Mouse (Mus musculus) c-Kit-positive CD71-negative TER-119-negative erythroid progenitor cells, embryonic 14.5 days (primary cell): ENCODE results near the gene Capn8.

Source experiments
- DNase-seq: peaks from one replicate; pipeline ENCODE4 v3.0.0-alpha.2; 2013; ENCODE audit warnings: low read depth

Gene Capn8

GRCm38 (mm10) chr1:182550761-182551160 lies 14.0 kb upstream of the Capn8 start:
- no peak for DNase-seq

DNA sequence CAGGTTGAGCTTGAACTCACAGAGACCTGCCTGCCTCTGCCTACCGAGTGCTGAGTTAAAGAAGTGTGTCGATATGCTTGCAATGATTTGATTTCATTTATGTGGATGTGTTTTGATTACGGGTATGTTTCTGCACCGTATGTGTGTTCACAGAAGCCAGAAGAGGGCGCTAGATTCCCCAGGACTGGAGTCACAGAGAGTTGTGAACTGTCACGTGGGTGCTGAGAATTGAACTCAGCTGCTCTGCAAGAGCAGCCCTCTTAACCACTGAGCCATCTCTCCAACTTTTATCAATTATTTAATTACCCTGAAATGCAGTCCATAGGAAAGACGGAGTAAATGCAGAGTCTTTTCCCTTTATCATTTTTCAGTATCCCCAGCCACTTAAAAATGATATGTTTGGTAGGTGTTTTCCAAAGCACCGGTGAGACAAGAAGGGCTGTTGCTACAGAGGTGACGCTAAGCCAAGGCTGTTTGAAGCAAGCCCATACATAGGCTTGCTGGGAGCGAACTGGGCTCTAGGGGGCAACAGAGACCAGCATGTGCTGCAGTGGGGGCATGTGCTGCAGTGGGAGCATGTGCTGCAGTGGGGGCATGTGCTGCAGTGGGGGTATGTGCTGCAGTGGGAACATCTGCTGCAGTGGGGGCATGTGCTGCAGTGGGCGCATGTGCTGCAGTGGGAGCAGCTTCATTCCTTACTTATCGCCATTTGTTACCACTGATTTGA lies 11.0 kb upstream of the Capn8 start:
- peak; percentile 49 for DNase-seq

DNA sequence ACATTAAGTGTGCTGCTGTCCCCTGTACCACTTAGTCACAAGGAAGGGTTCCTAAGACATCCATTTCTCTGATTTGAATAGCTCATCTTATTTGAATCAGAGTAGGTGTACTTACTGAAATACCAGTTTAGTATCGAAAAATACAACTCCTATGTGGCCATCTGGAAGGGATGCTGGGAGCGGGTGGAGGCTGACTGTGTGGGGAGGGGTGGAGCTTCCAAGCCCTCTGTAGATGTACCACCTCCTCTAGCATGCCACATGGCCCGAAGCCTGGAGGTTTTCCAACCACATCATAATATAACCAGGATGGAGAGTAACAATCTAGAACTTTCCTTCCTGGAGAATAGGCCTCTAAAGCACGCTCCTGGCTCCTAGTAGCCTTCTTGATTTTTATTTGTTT lies 6.5 kb upstream of the Capn8 start:
- no peak for DNase-seq

DNA sequence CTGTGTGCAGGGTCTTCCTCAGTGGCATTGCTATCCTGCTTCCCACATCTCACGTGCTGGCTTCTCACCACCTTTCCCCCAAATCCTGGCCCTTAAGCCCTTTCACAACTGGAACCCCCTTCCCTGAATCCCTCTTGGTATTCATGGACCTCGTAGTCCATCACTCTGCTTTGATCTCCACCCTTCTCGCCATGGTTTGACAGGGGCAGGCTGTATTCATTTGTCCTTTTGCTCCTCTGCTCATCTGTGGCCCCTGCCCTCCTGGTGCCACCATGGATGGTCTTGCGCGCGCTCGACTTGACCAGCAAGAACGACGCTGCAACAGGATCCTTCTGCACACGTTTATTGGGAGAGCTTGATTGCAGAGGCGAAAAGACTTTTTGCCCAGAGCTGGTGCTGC lies 5.3 kb upstream of the Capn8 start:
- DNase-seq, result no peak

DNA sequence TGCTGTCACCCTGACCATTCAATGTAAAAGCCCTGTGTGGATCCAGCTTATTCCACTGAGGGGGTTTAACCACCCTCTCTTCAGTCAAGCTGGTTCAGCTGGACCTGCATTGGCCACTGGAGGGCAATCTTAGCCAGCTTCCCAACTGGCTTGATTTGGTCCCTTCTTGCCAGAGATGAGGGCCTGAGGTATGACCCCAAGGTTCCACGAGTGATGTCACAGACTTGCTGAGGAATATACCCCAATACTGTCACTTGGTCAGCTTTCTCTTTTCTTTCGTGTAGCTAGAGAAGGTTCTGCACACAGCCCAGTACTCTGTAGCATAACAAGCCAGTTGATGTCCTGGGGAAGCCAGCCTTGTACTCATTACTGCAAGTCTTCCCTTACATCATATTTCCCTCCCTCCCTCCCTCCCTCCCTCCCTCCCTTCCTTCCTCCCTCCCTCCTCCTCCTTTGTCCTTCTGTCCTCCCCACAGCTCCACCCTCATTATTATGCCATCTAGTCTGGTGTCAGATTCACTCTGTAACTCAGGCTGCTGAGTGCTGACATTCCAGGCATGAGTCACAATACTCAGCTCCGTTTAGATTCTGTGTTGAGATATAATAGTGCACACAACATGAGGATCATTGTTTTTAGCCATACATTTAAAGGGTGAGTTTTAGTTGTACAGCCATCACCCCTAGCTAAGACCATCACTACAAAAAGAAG lies 4.3 kb upstream of the Capn8 start:
- DNase-seq, result no peak

DNA sequence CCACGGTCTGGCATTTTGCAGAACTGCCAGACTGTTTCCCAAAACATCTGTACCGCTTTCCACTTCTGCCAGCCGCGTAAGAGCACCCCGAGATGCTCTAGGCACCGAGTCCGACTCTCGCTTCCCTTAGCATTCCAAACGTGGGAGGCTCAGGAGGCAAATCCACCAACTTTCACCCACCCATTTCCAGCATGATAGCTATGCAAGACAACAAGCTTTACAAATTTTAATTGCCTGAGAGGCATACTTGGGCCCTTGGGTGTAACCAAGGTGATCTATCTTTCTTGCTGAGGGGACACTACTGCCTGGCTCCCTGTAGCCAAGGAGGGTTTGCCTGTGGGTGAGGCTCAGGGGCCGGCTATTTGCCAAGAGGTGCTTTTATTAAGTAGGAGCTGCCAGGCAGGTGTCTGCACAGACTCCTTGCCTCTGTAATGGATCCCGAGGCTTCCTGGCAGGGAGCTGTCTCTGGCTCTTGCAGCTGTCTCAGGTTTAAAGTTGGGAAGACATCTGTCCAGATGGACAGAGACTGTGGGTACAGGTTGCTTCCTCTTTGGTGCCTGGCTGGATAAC lies 2.8 kb upstream of the Capn8 start:
- no peak for DNase-seq

GRCm38 (mm10) chr1:182562576-182563370 lies 2.0 kb upstream of the Capn8 start:
- DNase-seq, result no peak

- no peak for DNase-seq
Observed at GRCm38 (mm10) chr1:182565351-182565835, 586 bp downstream of the Capn8 start.

DNA sequence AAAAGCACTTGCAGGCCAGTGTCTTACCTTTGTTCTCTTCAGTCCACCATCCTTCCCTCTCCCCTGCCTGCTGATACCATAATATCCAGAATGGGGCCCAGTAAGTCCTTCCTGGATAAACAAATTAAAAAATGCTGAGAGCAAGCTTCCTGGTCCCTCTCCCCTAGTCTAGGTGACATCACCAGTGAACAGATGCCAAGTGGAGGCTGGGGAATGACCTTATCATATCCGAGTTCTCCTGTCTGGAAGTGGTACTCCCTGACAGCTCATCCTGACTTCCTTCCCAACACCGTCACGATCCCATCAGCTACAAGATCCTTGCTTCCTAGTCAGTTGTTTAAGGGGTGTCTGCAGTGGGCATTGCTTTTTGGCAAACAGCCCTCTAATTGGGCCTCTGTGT lies 6.3 kb downstream of the Capn8 start:
- no peak for DNase-seq

DNA sequence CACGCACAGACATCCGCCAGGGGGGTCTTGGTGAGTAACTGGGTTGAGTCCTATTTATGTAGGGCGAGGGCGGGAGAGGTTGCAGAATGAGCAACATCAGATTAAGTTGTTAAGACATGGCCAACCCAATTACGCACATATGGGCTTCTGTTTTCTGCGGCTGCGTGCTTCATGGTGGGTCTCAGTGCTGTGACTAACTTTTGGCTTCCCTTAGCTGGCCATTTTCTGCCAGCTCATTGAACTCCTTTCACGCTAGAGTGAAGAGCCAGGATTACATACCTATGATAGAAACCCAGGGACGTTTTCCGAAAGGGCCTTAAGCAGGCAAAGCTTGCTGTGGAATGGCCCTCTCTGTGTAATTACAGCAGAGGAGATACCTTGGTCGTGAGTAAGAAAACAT lies 7.2 kb downstream of the Capn8 start:
- no peak for DNase-seq

DNA sequence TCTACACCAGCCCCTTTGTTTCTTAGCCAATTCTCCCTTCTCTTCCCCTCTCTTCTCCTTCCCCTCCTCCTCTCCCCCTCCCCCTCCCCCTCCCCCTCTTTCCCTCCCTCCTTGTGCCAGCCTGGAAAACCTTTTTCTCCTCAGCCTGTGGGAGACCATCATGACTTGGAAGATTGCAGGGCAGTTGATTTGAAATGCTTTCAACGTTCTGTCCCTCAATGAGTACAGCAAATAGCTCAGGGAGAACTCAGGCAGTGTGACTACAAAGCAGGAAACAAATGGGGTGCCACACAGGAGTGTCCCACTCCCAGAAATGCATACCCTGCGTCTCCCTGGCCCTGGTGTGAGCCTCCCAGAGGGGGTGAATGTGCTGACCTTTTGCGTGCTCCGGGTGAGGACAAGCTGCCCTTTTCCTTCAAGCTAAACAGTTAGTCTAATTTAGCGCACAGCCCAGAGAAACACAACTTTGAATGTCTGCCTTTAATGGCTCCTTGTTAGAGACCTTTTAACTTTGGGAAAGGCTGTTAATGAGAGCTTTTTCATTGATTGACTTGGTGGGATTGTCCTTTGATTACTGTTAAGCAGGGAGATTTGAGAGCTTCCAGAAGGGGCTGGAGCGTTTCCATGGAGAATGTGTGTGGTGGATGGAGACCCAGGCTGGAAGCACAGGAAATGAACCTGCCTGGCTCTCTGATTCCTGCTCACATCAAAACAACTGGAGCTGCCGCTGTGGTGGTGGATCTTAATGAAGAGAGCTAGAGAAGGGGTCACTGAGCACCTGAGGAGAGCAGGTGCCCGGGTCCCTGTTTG lies 9.3 kb downstream of the Capn8 start:
- no peak for DNase-seq

DNA sequence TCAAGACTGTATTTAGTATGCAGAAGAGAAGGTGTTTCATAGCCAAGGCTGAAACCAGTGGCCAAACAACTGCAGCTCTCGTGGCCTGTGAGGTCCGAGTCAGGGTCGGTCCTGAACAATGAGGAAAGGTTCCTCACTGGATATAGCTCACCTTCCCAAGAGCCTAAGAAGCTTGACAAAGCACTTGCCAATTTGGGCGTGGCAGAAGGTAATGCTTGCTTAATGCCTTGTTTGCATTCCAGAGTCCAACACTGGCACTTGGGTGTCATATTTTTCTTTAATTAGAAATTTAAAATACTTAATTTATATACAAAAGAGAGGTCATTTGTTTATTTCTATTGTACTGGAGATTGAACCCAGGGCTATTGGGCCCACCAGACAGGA lies 9.9 kb downstream of the Capn8 start:
- no peak for DNase-seq

DNA sequence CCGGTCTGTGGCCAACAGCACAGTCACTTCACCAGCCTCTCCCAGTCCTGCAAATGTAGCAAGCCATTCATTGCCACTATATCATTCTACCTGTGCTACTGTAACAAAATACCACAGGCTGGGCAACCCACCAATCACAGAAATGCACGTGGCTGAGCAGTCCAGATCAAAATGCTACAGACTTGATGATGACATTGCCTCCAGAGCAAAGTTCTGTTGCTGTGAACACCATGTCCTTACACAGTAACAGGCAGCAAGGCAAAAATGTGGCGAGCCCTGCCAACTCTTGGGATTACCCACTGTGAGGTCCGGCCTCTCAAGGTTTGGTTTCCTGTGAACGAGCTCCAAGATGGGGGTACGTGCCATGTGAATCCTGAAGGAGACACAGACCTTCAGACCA lies 19.4 kb downstream of the Capn8 start:
- no peak for DNase-seq

- no peak for DNase-seq
Observed at GRCm38 (mm10) chr1:182585162-182585840, 20.5 kb downstream of the Capn8 start.

DNA sequence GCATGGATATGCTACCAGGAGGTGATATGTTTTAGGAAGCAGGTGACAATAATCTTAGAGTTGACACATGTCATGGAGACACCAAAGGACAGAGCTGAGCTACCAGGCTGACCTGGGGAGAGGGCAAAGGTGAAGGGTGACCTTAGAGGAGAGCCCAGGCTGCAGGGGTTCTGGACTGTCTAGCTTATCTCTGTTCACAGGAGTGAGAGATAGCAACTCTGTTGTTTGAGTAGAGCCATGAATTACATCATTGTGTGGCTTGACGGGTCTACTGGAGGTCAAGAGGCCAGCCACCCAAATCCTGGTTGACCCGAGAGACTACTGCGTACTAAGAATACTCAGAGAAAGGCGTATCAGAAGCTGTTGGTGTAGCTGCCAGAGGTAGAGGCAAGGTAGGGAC lies 22.9 kb downstream of the Capn8 start:
- no peak for DNase-seq

DNA sequence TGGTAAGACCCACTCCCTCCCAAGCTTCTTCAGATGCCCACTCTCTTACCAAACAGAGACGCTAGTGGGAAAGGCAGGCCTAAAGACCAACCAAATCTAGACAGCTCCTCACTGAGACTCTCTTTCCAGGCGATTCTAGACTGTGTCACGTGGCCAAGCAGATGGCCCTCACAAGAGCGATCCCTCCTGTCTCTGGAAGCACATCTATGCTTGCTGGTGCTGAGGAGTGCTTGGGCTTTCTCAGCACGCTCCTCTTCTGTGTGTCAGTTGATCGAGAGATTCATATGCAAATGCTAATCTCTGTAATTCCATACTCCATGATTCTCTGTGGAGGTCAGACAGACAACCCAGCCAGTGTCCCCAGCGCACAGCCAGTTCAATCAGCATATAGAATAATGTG lies 26.7 kb downstream of the Capn8 start:
- DNase-seq, result no peak

- DNase-seq, result no peak
Observed at GRCm38 (mm10) chr1:182592436-182592835, 27.6 kb downstream of the Capn8 start.

- no peak for DNase-seq
Observed at GRCm38 (mm10) chr1:182605330-182606150, 40.7 kb downstream of the Capn8 start.

GRCm38 (mm10) chr1:182609701-182610335 lies 45.0 kb downstream of the Capn8 start:
- DNase-seq, result no peak

- DNase-seq, result no peak
Observed at GRCm38 (mm10) chr1:182615465-182615864, 50.7 kb downstream of the Capn8 start.
